Comparison of ENCODE assay signal across 12 mouse cellular contexts in genomic region chr2:142590284-142590724, GRCm38 (mm10).
DNase-seq lines count a peak whose midpoint lies in the region; ATAC-seq lines count a peak whose summit lies in the region.
"Had no signal": no experiment of that assay in that cellular context is flagged by ENCODE, and none has a peak within 500 bp of the region (broad histone marks: within the 10 kb centered on the region; RNA-seq: fewer than 3 reads in every experiment).

No protein-coding gene starts in this region.

- ATAC-seq in heart, embryonic 15.5 days (replicated peaks; ENCODE audit: insufficient number of reproducible peaks, insufficient read depth, low FRiP score, low read depth): no peak
- no peak for ATAC-seq in embryonic facial prominence, embryonic 13.5 days (ENCODE audit: insufficient number of reproducible peaks, insufficient read depth, low FRiP score, low TSS enrichment, low read depth)
- peak; percentile 60; the same call in 1 of the 2 replicates for ATAC-seq in hindbrain, embryonic 15.5 days (ENCODE audit: low FRiP score, low read depth)
- ATAC-seq in midbrain, embryonic 16.5 days: peak; percentile 18; the same call in 1 of the 2 replicates
- ATAC-seq: Patski had no signal

- peaks cover 8% of the 10 kb centered on the region for H3K4me1 ChIP-seq in heart, embryonic 15.5 days (replicated peaks)
- peaks cover 17% of the 10 kb centered on the region; the same call in 1 of the 2 replicates for H3K4me1 ChIP-seq in embryonic facial prominence, embryonic 13.5 days
- H3K4me1 ChIP-seq in hindbrain, embryonic 15.5 days (replicated peaks): peaks cover 22% of the 10 kb centered on the region
- peaks cover 9% of the 10 kb centered on the region for H3K4me1 ChIP-seq in midbrain, embryonic 16.5 days (ENCODE audit: control insufficient read depth, insufficient read depth, low read length)

- peak overlapping the region; percentile 38; the same call in 1 of the 2 replicates for H3K27ac ChIP-seq in heart, embryonic 15.5 days
- 0 out of 2 replicates have a peak overlapping the region, but pooled peaks have one; percentile 28 for H3K27ac ChIP-seq in embryonic facial prominence, embryonic 13.5 days
- H3K27ac ChIP-seq in hindbrain, embryonic 15.5 days (replicated peaks): peak overlapping the region; percentile 76
- no peak overlapping the region; the same call in 1 of the 2 replicates for H3K27ac ChIP-seq in midbrain, embryonic 16.5 days (ENCODE audit: low read length)

- no peak overlapping the region for H3K9ac ChIP-seq in heart, embryonic 15.5 days
- H3K9ac ChIP-seq in embryonic facial prominence, embryonic 13.5 days: no peak overlapping the region
- H3K9ac ChIP-seq in hindbrain, embryonic 15.5 days: no peak overlapping the region
- no peak overlapping the region for H3K9ac ChIP-seq in midbrain, embryonic 16.5 days (ENCODE audit: low read depth, low read length)

- no peaks in the 10 kb centered on the region for H3K36me3 ChIP-seq in heart, embryonic 15.5 days
- H3K36me3 ChIP-seq in embryonic facial prominence, embryonic 13.5 days: no peaks in the 10 kb centered on the region
- H3K36me3 ChIP-seq in hindbrain, embryonic 15.5 days: no peaks in the 10 kb centered on the region
- no peaks in the 10 kb centered on the region for H3K36me3 ChIP-seq in midbrain, embryonic 16.5 days (ENCODE audit: control insufficient read depth, insufficient read depth, low read length)

- no peak for DNase-seq in heart, adult 9 months (ENCODE audit: low spot score in 2 of 2)
- no peak for DNase-seq in frontal cortex, postnatal 14 days (ENCODE audit: low spot score in 2 of 2)
- DNase-seq in thymus, postnatal 4 days: no peak
- no peak for DNase-seq in adrenal gland, postnatal 14 days
- DNase-seq: cerebellum, adult 9-10 months; heart, postnatal 10 days; kidney, postnatal 4 days had no signal

- no peaks in the 10 kb centered on the region for H3K9me3 ChIP-seq in heart, embryonic 15.5 days (replicated peaks)
- no peaks in the 10 kb centered on the region for H3K9me3 ChIP-seq in embryonic facial prominence, embryonic 13.5 days
- no peaks in the 10 kb centered on the region for H3K9me3 ChIP-seq in hindbrain, embryonic 15.5 days
- no peaks in the 10 kb centered on the region for H3K9me3 ChIP-seq in midbrain, embryonic 16.5 days (replicated peaks; ENCODE audit: control insufficient read depth, low read length, poor library complexity, severe bottlenecking)

- H3K4me2 ChIP-seq in heart, embryonic 15.5 days: no peak overlapping the region
- H3K4me2 ChIP-seq in embryonic facial prominence, embryonic 13.5 days: peak overlapping the region; percentile 43
- peak overlapping the region; percentile 35 for H3K4me2 ChIP-seq in hindbrain, embryonic 15.5 days
- peak overlapping the region; percentile 15; the same call in 1 of the 2 replicates for H3K4me2 ChIP-seq in midbrain, embryonic 16.5 days (ENCODE audit: low read length)

- 63% methylated on average over 6 of the region's 6 CpGs for WGBS in heart, embryonic 15.5 days
- 6% methylated on average over 6 of the region's 6 CpGs for WGBS in embryonic facial prominence, embryonic 13.5 days
- WGBS in hindbrain, embryonic 15.5 days: 12% methylated on average over 6 of the region's 6 CpGs
- WGBS in midbrain, embryonic 16.5 days: 12% methylated on average over 6 of the region's 6 CpGs

- H3K4me3 ChIP-seq in heart, embryonic 15.5 days: no peak overlapping the region
- no peak overlapping the region for H3K4me3 ChIP-seq in embryonic facial prominence, embryonic 13.5 days
- no peak overlapping the region for H3K4me3 ChIP-seq in hindbrain, embryonic 15.5 days
- no peak overlapping the region for H3K4me3 ChIP-seq in midbrain, embryonic 16.5 days (ENCODE audit: low read depth, low read length)

- no peaks in the 10 kb centered on the region for H3K27me3 ChIP-seq in heart, embryonic 15.5 days
- no peaks in the 10 kb centered on the region for H3K27me3 ChIP-seq in embryonic facial prominence, embryonic 13.5 days
- H3K27me3 ChIP-seq in hindbrain, embryonic 15.5 days: no peaks in the 10 kb centered on the region
- H3K27me3 ChIP-seq in midbrain, embryonic 16.5 days (ENCODE audit: control insufficient read depth, insufficient read depth, low read depth, low read length): no peaks in the 10 kb centered on the region; the same call in 1 of the 2 replicates
- H3K27me3 ChIP-seq: Patski had no signal

Comparison
In these comparisons a context has a peak if more than half of its experiments do, and no peak if none do; other contexts are left out.
1. ATAC-seq: peak in hindbrain, embryonic 15.5 days (single experiment) and midbrain, embryonic 16.5 days (single experiment); none in heart, embryonic 15.5 days (single experiment) and embryonic facial prominence, embryonic 13.5 days (single experiment).